Mouse (Mus musculus) megakaryocyte, embryonic 14.5 days (primary cell): ENCODE results near the gene Mgat4e.

Source experiments
- FLI1 ChIP-seq: IDR thresholded peaks from 2 replicates; pipeline ENCODE4 v1.6.1; 2012; ENCODE audit warnings: low read length, inconsistent platforms, mixed read lengths
- GATA1 ChIP-seq: IDR thresholded peaks from 3 replicates; pipeline ENCODE4 v1.6.1; 2012; ENCODE audit warnings: mixed read lengths, low read length, inconsistent platforms, borderline replicate concordance

GRCm38 (mm10) chr1:134540610-134541009 is 8.9 kb downstream of the Mgat4e start:
- TF ChIP-seq GATA1 (no peak), FLI1 (no peak)
